Mouse (Mus musculus): ENCODE measurements around the gene Usp2.

- TF ChIP-seq MAX (IDR thresholded peaks at IDR 0.05; ENCODE audit: low read length) (no peak), POLR2A (IDR thresholded peaks at IDR 0.05; ENCODE audit: low read depth, low read length) (no peak), E2F4 (IDR thresholded peaks at IDR 0.05; ENCODE audit: insufficient replicate concordance, low read depth, low read length) (no peak), ZMIZ1 (IDR thresholded peaks at IDR 0.05; ENCODE audit: low read depth, low read length) (no peak), ETS1 (conservative IDR thresholded peaks at IDR 0.05; ENCODE audit: low read depth, low read length) (no peak), CTCF (conservative IDR thresholded peaks at IDR 0.05 in 1 of 2, IDR thresholded peaks at IDR 0.05 in 1 of 2; ENCODE audit: low read depth in 2 of 2, low read length in 2 of 2) (no peak), JUND (conservative IDR thresholded peaks at IDR 0.05; ENCODE audit: low read depth, low read length) (no peak), NELFE (IDR thresholded peaks at IDR 0.05; ENCODE audit: low read depth, low read length) (no peak), USF2 (conservative IDR thresholded peaks at IDR 0.05; ENCODE audit: low read depth, low read length) (no peak), ZNF384 (IDR thresholded peaks at IDR 0.05; ENCODE audit: low read depth, low read length) (no peak), USF1 (IDR thresholded peaks at IDR 0.05; ENCODE audit: low read depth, low read length) (no peak), ELF1 (IDR thresholded peaks at IDR 0.05; ENCODE audit: low read depth, low read length) (no peak), HCFC1 (IDR thresholded peaks at IDR 0.05; ENCODE audit: low read depth, low read length) (no peak)
These were observed 46.8 kb upstream of the Usp2 start for GRCm38 (mm10) chr9:44020001-44020400.

Measured in CH12.LX (cell line).